ENCODE assay signal across 16 mouse cellular contexts in genomic region chr12:89198764-89199525, GRCm38 (mm10).
"Had no signal": no experiment of that assay in that cellular context is flagged by ENCODE, and none has a peak within 500 bp of the region (broad histone marks: within the 10 kb centered on the region; RNA-seq: fewer than 3 reads in every experiment).

No protein-coding gene starts in this region.

- H3K4me3 ChIP-seq: liver, embryonic 15.5 days had no signal

- ATAC-seq: lung, postnatal 0 days; midbrain, embryonic 16.5 days had no signal

- DNase-seq: kidney, adult 11 months; kidney, adult 9 months; kidney, postnatal 36 days; layer of hippocampus, adult 9-11 months; layer of hippocampus, postnatal 36 days; lung, adult 2 months; lung, postnatal 36 days; right cerebral cortex, postnatal 4 days; spleen, adult 18-20 months; thymus, adult 18-20 months; thymus, postnatal 14 days had no signal

- H3K27ac ChIP-seq: kidney, postnatal 0 days; liver, embryonic 15.5 days had no signal

- H3K27me3 ChIP-seq: liver, embryonic 15.5 days had no signal

- H3K4me1 ChIP-seq: liver, embryonic 15.5 days had no signal

- H3K9me3 ChIP-seq: liver, embryonic 15.5 days had no signal

- H3K9ac ChIP-seq: liver, embryonic 15.5 days had no signal

- H3K36me3 ChIP-seq: liver, embryonic 15.5 days had no signal

- H3K4me2 ChIP-seq: liver, embryonic 11.5 days; liver, embryonic 15.5 days had no signal
